Mouse (Mus musculus): ENCODE measurements around the gene Arhgap23. TPM values are rescaled to one million over a fixed set of nuclear protein-coding genes. Genes with fewer than 3 reads are reported as not detected.

Gene Arhgap23
- polyA plus RNA-seq, 1 experiment, result 31.5 TPM

GRCm38 (mm10) chr11:97502846-97503245 is 87.5 kb downstream of the Arhgap23 start:
- DNase-seq (ENCODE audit: low read depth), result no peak

GRCm38 (mm10) chr11:97505784-97506183 is 90.5 kb downstream of the Arhgap23 start:
- no peak for DNase-seq (ENCODE audit: low read depth)

GRCm38 (mm10) chr11:97506331-97506730 is 91.0 kb downstream of the Arhgap23 start:
- no peak for DNase-seq (ENCODE audit: low read depth)

GRCm38 (mm10) chr11:97508198-97508597 is 92.9 kb downstream of the Arhgap23 start:
- no peak for DNase-seq (ENCODE audit: low read depth)

- no peak for DNase-seq (ENCODE audit: low read depth)
These were observed 93.7 kb downstream of the Arhgap23 start for GRCm38 (mm10) chr11:97509058-97509457.

GRCm38 (mm10) chr11:97509715-97510485 is 94.6 kb downstream of the Arhgap23 start:
- no peak for DNase-seq (ENCODE audit: low read depth)

- no peak for DNase-seq (ENCODE audit: low read depth)
These were observed 95.8 kb downstream of the Arhgap23 start for GRCm38 (mm10) chr11:97510966-97511660.

GRCm38 (mm10) chr11:97511661-97512369 is 96.5 kb downstream of the Arhgap23 start:
- no peak for DNase-seq (ENCODE audit: low read depth)

GRCm38 (mm10) chr11:97512511-97512910 is 97.2 kb downstream of the Arhgap23 start:
- no peak for DNase-seq (ENCODE audit: low read depth)

GRCm38 (mm10) chr11:97513066-97513465 is 97.7 kb downstream of the Arhgap23 start:
- no peak for DNase-seq (ENCODE audit: low read depth)

- DNase-seq (ENCODE audit: low read depth), result no peak
These were observed 105.2 kb downstream of the Arhgap23 start for GRCm38 (mm10) chr11:97520541-97520940.

GRCm38 (mm10) chr11:97521741-97522474 is 106.6 kb downstream of the Arhgap23 start:
- DNase-seq (ENCODE audit: low read depth), result no peak

- DNase-seq (ENCODE audit: low read depth), result no peak
These were observed 107.8 kb downstream of the Arhgap23 start for GRCm38 (mm10) chr11:97523107-97523506.

- DNase-seq (ENCODE audit: low read depth), result no peak
These were observed 108.5 kb downstream of the Arhgap23 start for GRCm38 (mm10) chr11:97523827-97524261.

GRCm38 (mm10) chr11:97524306-97524705 is 109.0 kb downstream of the Arhgap23 start:
- no peak for DNase-seq (ENCODE audit: low read depth)

GRCm38 (mm10) chr11:97525313-97525712 is 110.0 kb downstream of the Arhgap23 start:
- DNase-seq (ENCODE audit: low read depth), result no peak

- DNase-seq (ENCODE audit: low read depth), result no peak
These were observed 113.0 kb downstream of the Arhgap23 start for GRCm38 (mm10) chr11:97528282-97528808.

GRCm38 (mm10) chr11:97530069-97530468 is 114.7 kb downstream of the Arhgap23 start:
- DNase-seq (ENCODE audit: low read depth), result no peak

- no peak for DNase-seq (ENCODE audit: low read depth)
These were observed 115.6 kb downstream of the Arhgap23 start for GRCm38 (mm10) chr11:97530961-97531360.

GRCm38 (mm10) chr11:97531381-97532260 is 116.3 kb downstream of the Arhgap23 start:
- DNase-seq (ENCODE audit: low read depth), result no peak
